In the genomic region with DNA sequence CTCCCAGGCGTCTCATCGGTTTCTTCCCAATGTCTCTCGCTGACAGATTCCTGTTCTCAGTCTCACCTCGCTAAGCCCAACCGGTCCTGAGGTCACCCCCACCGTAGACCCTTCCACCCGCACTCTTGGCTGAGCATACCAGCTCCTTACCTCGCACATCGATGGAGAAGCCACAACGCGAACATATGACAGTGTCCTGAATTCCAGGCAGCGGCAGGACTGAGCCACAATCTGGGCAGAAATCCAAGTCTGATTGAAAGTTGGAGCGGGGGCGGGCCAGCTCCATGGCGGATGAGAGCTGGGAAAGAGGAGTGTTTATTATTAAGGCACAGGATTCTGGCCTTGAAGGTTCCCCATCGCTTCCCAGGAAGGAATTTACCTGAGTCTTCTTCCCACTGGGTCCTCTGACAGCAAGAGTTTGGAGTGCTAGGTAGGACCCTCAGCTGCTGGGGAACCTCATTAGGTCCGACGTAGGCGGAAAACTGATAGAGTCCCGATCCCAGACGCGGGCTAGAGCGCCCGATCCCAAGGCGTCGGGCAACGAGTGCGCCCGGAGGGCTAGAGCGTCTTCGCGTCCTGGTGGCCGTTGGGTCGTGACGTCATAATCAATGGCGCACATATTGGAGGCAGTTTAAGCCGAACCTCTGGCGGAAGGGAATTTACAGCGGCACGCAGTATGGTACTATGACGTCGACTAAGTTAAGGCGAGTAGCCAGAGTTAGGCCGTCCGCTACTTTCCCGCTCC, we compare ENCODE assay signal across 8 mouse cellular contexts. TPM values are rescaled to one million over a fixed set of nuclear protein-coding genes. Genes with fewer than 3 reads are reported as not detected.
DNase-seq lines count a peak whose midpoint lies in the region; ATAC-seq and TF ChIP-seq lines count a peak whose summit lies in the region.

A gene (minus strand): TSS at position 561 of the 745 bp plus-strand sequence.
A gene (plus strand): TSS at position 594 of the 745 bp plus-strand sequence.

- peak within 1 kb of the TSS; percentile 83 for H3K4me2 ChIP-seq in forebrain, embryonic 13.5 days
- peak within 1 kb of the TSS; percentile 78 for H3K4me2 ChIP-seq in liver, postnatal 0 days (ENCODE audit: low read depth, low read length)
- H3K4me2 ChIP-seq in neural tube, embryonic 14.5 days (ENCODE audit: low read depth, low read length) = peak within 1 kb of the TSS; percentile 75

- H3K27me3 ChIP-seq in ES-Bruce4 (ENCODE audit: control insufficient read depth, insufficient read depth, low read length, poor library complexity, severe bottlenecking) = no peaks in the 10 kb centered on the region
- no peaks in the 10 kb centered on the region for H3K27me3 ChIP-seq in forebrain, embryonic 13.5 days
- no peaks in the 10 kb centered on the region for H3K27me3 ChIP-seq in liver, postnatal 0 days (ENCODE audit: insufficient read depth, low read length)
- H3K27me3 ChIP-seq in neural tube, embryonic 14.5 days (ENCODE audit: control insufficient read depth, insufficient read depth, low read length) = no peaks in the 10 kb centered on the region

- H3K36me3 ChIP-seq in ES-Bruce4 (ENCODE audit: control insufficient read depth, insufficient read depth, low read length, poor library complexity, severe bottlenecking) = peaks cover 8% of the 10 kb centered on the region; the same call in 1 of the 2 replicates
- H3K36me3 ChIP-seq in forebrain, embryonic 13.5 days (ENCODE audit: poor library complexity, severe bottlenecking) = peaks cover 14% of the 10 kb centered on the region; the same call in 1 of the 2 replicates
- H3K36me3 ChIP-seq in liver, postnatal 0 days (replicated peaks; ENCODE audit: insufficient read depth, low read length) = 0 out of 2 replicates have a peak, but pooled peaks cover 7% of the 10 kb centered on the region
- H3K36me3 ChIP-seq in neural tube, embryonic 14.5 days (ENCODE audit: control insufficient read depth, insufficient read depth, low read length) = no peaks in the 10 kb centered on the region; the same call in 1 of the 2 replicates

- H3K4me1 ChIP-seq in ES-Bruce4 (ENCODE audit: control insufficient read depth, insufficient read depth, low read length) = no peaks in the 10 kb centered on the region
- H3K4me1 ChIP-seq in forebrain, embryonic 13.5 days = peaks cover 23% of the 10 kb centered on the region
- peaks cover 13% of the 10 kb centered on the region for H3K4me1 ChIP-seq in liver, postnatal 0 days (ENCODE audit: insufficient read depth)
- H3K4me1 ChIP-seq in neural tube, embryonic 14.5 days (ENCODE audit: control insufficient read depth, insufficient read depth, low read length) = peaks cover 12% of the 10 kb centered on the region; the same call in 1 of the 2 replicates

- peak; percentile 99 for ATAC-seq in cerebellum, adult (ENCODE audit: insufficient number of reproducible peaks, low FRiP score, low TSS enrichment)
- ATAC-seq in forebrain, embryonic 13.5 days = peak; percentile 99
- ATAC-seq in liver, postnatal 0 days = peak; percentile 99
- ATAC-seq in neural tube, embryonic 14.5 days (ENCODE audit: low read depth) = peak; percentile 98

- H3K4me3 ChIP-seq in ES-Bruce4 (ENCODE audit: low read depth, low read length) = peak within 1 kb of the TSS; percentile 99
- peak within 1 kb of the TSS; percentile 56 for H3K4me3 ChIP-seq in forebrain, embryonic 13.5 days
- H3K4me3 ChIP-seq in liver, postnatal 0 days (ENCODE audit: low read depth, low read length) = peak within 1 kb of the TSS; percentile 59
- H3K4me3 ChIP-seq in neural tube, embryonic 14.5 days (ENCODE audit: low read depth, low read length) = peak within 1 kb of the TSS; percentile 65

- peak; percentile 91 for TF ChIP-seq EP300 in ES-Bruce4 (IDR thresholded peaks at IDR 0.05; ENCODE audit: insufficient read depth, low read depth, low read length)
- TF ChIP-seq EP300 in liver, postnatal 0 days (IDR thresholded peaks at IDR 0.05; ENCODE audit: low read depth) = peak; percentile 64

- under 1% methylated on average over 46 of the region's 46 CpGs for WGBS in forebrain, embryonic 13.5 days
- under 1% methylated on average over 46 of the region's 46 CpGs for WGBS in large intestine, adult 2 months
- under 1% methylated on average over 46 of the region's 46 CpGs for WGBS in liver, postnatal 0 days (ENCODE audit: insufficient replicate concordance)
- WGBS in neural tube, embryonic 14.5 days = under 1% methylated on average over 46 of the region's 46 CpGs

- H3K9me3 ChIP-seq in ES-Bruce4 (replicated peaks; ENCODE audit: control insufficient read depth, insufficient read depth, low read length, poor library complexity, severe bottlenecking) = no peaks in the 10 kb centered on the region
- no peaks in the 10 kb centered on the region for H3K9me3 ChIP-seq in forebrain, embryonic 13.5 days (replicated peaks)
- H3K9me3 ChIP-seq in liver, postnatal 0 days (ENCODE audit: low read length) = no peaks in the 10 kb centered on the region
- H3K9me3 ChIP-seq in neural tube, embryonic 14.5 days (ENCODE audit: control insufficient read depth, low read length) = no peaks in the 10 kb centered on the region

- peak within 1 kb of the TSS; percentile 62 for H3K27ac ChIP-seq in ES-Bruce4 (ENCODE audit: insufficient read depth, low read length)
- peak within 1 kb of the TSS; percentile 55 for H3K27ac ChIP-seq in forebrain, embryonic 13.5 days
- peak within 1 kb of the TSS; percentile 76 for H3K27ac ChIP-seq in liver, postnatal 0 days (ENCODE audit: low read depth)
- peak within 1 kb of the TSS; percentile 75 for H3K27ac ChIP-seq in neural tube, embryonic 14.5 days (ENCODE audit: low read depth, low read length)

- peak; percentile 15 for TF ChIP-seq POLR2A in ES-Bruce4 (IDR thresholded peaks at IDR 0.05; ENCODE audit: insufficient read depth, low read length)

- peak within 1 kb of the TSS; percentile 67 for H3K9ac ChIP-seq in ES-Bruce4 (ENCODE audit: low read depth, poor library complexity, severe bottlenecking)
- peak within 1 kb of the TSS; percentile 73 for H3K9ac ChIP-seq in forebrain, embryonic 13.5 days
- peak within 1 kb of the TSS; percentile 68 for H3K9ac ChIP-seq in liver, postnatal 0 days (replicated peaks)
- H3K9ac ChIP-seq in neural tube, embryonic 14.5 days (replicated peaks; ENCODE audit: low read depth, low read length) = peak within 1 kb of the TSS; percentile 68

- DNase-seq in heart, postnatal 10 days = peak; percentile 96
- peak; percentile 94 for DNase-seq in large intestine, adult 2 months (ENCODE audit: low read depth, low spot score)
- peak; percentile 94 for DNase-seq in liver, postnatal 0 days
- peak; percentile 90 for DNase-seq in testis, postnatal 10 days (ENCODE audit: low spot score)

- TF ChIP-seq CTCF in ES-Bruce4 (IDR thresholded peaks at IDR 0.05; ENCODE audit: low read depth, low read length) = no peak
- no peak for TF ChIP-seq CTCF in liver, postnatal 0 days (IDR thresholded peaks at IDR 0.05; ENCODE audit: low read depth)

- intact Hi-C loops in heart, postnatal 10 days (cut with DNase I) = loop anchor here (5.0 kb wide), 3 partner anchors 41 to 121 kb away; a partner anchor contains a TSS

RNA-seq across cellular contexts. Expression of the first gene that starts in this region (rescaled TPM):
- 71.7 and 79.6 TPM in 2 replicates for polyA plus RNA-seq in ES-Bruce4 (2011; ENCODE audit: insufficient read depth, insufficient read length, low read depth, missing spikeins)
- 92.3 and 95.3 TPM in 2 replicates for polyA plus RNA-seq in forebrain, embryonic 13.5 days (2015; fragmentation: Nextera tagmentation; extraction: Ambion mirVana)
- 10 to 100 TPM; 23.7 to 28.9 TPM for total RNA-seq in heart, postnatal 10 days (2021)
- 36.9 and 49.6 TPM in 2 replicates for polyA plus RNA-seq in large intestine, adult 2 months (2012; rRNA removed)
- 19.3 and 23.7 TPM in 2 replicates for polyA plus RNA-seq in liver, postnatal 0 days (2015; fragmentation: Nextera tagmentation; extraction: Ambion mirVana)
- polyA plus RNA-seq in neural tube, embryonic 14.5 days (2014; fragmentation: Nextera tagmentation; extraction: Ambion mirVana) = 61.8 and 64.9 TPM in 2 replicates

RNA-seq across cellular contexts. Expression of the second gene that starts in this region (rescaled TPM):
- 29.6 and 30.5 TPM in 2 replicates for polyA plus RNA-seq in ES-Bruce4 (2011; ENCODE audit: insufficient read depth, insufficient read length, low read depth, missing spikeins)
- polyA plus RNA-seq in forebrain, embryonic 13.5 days (2015; fragmentation: Nextera tagmentation; extraction: Ambion mirVana) = 6.0 and 6.9 TPM in 2 replicates
- total RNA-seq in heart, postnatal 10 days (2021) = 1 to 10 TPM; 7.7 to 8.4 TPM
- polyA plus RNA-seq in large intestine, adult 2 months (2012; rRNA removed) = 1.2 and 2.2 TPM in 2 replicates
- polyA plus RNA-seq in liver, postnatal 0 days (2015; fragmentation: Nextera tagmentation; extraction: Ambion mirVana) = 4.1 and 5.6 TPM in 2 replicates
- polyA plus RNA-seq in neural tube, embryonic 14.5 days (2014; fragmentation: Nextera tagmentation; extraction: Ambion mirVana) = 4.6 and 4.8 TPM in 2 replicates

Comparison
In these comparisons a context has a peak if more than half of its experiments do, and no peak if none do; other contexts are left out.
1. Peak in every context shown above with its lines: DNase-seq, ATAC-seq, H3K4me3 ChIP-seq and H3K27ac ChIP-seq.